Mouse (Mus musculus) adrenal gland, adult 2 months (tissue): ENCODE measurements at regions not wholly inside any gene's neighbourhood (a gene's known extent, or its start where the extent isn't known, plus 50 kb on each side); places are given as distances from the start of the nearest gene placed in this dataset.
"Not testable (repeated sequence)": the region's sequence is repeated elsewhere in the genome, so short reads cannot be mapped to it uniquely, and the experiment has no call there.

Experiments used
- DNase-seq: peaks from one replicate; pipeline ENCODE4 v3.0.0; 2021

GRCm38 (mm10) chr2:53276435-53276834 lies 84.9 kb downstream of the Arl6ip6 start:
- DNase-seq = no peak

DNA sequence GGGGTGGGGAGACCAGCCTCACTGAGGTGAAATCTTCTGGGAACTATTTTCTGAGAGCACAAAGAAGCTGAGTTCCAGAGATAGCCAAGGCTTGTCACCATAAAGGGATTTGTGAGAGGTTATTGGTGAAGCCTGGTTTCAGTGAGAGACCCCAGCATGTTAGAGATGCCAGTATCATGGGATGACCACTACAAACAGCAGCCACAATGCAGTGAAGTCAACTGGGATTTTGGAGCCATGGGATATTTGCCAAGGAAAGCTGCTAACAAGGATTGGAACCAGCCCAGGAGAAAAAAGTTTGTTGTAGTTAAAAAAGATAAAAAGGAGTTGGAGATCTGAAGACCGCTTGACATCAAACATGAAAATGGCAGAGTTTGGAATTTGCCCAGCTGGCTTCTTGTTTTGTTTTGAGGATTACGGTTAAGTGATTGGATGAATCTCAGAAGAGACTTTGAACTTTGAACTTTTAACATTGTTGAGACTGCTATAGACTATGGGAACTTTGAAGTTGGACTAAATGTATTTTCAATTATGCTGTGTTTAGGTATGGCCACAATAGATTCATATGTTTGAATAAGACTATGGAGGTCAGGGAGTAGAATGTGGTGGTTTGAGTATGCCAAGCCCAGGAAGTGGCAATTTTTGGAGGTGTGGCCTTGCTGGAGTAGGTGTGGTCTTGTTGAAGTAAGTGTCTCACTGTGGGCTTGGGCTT lies 110.3 kb downstream of the Arl6ip6 start:
- DNase-seq = no peak

DNA sequence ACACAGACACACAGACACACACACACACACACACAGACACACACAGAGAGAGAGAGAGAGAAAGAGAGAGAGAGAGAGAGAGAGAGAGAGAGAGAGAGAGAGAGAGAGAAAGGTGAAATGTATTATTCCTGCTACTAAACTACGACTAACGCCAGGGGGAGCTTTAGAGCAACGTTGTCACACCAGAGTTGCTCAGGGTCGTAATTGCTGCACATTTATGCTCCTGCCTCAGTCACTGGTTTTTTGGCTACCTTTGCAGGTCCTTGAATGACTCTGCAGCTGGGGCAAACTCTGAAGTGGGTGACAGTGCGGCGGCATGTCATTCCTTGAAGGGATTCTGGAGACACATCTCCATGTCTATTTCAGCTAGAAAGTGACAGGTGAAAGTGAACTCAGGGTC lies 139.2 kb downstream of the Arl6ip6 start:
- peak; percentile 24 for DNase-seq

DNA sequence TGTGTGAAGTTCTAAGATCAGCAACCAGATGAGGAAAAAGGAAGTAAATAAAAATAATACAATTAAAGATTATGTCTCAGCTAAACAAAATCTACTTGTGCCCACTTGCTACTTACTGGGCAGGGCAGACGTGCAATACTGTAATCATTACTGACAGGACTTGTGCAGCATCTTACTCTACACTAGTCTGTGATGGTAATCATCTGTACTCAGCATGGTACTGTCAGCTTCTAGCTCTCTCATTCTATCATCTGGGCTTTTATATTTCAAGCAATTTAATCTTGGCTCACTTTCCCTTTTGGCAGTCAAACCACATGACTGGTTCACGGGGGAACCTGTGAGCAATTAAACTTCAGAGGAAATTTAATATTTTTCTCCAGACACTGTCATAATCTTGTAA lies 167.5 kb downstream of the Arl6ip6 start:
- no peak for DNase-seq

DNA sequence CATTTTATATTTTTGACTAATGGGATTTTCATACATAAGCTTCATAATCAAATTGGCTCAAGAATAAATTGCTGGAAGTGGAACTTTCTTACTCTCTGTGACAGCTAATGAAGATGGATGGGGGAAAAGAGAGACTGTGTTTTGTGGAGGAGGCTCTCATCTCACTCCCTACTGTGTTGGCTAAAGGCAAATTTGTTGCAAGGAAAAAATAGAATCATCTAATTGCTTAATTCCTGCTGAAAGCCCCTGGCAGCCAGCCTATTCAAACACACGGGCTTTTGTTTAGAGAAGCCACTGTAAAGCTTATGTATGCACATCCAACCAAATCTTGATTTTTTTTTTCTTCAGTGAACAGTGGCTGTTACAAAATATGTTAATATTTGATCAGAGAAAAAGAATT lies 190.8 kb downstream of the Arl6ip6 start:
- peak; percentile 28 for DNase-seq

DNA sequence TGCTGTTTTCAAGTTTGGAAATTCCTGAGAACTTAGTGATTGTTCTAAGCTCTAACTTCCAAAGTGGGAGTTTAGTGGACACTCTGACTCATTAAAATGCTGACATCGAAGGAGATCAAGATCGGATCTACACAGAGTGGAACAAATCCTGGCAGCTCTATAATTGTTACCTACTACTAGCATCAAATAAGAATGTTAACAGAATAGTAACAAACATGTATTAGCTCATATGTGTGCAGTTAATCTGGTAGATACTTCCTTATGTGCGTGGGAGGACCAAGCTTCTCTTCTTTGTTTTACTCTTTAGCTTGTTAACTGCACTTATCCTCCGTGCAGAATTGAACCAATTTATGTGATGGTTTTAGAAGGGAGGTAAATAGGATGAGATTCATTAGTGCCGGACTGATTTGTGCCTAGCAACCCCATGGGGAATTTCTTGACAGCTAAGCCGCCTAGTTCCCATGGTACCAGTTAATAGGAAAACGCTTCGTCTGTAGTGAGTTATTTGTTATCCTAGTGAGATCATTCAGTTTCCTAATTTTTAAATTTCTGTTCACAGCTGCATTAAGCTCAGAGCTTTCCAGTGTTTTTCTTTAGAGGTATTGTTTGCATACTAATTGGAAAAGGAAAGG lies 193.1 kb downstream of the Arl6ip6 start:
- no peak for DNase-seq

DNA sequence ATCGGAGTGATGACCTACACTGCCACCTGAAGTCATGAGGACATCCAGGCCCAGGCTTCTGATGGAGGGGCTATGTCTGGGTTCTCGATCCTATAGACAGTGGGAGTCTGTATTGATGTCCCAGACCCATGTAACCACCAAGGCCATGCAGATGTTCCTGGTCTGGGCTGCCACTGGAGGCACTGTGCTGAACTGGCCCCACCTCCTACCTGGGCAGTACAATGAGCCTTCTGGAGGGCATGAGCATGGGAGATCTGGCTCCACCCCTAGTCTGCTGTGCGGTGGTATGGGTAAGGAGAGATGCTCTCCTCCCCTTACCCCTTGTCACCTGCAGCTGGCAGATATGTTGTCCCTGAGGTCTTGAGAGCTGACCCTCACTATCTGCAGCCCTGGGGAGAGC lies 197.1 kb downstream of the Arl6ip6 start:
- DNase-seq = no peak

GRCm38 (mm10) chr2:53414471-53414870 lies 222.9 kb downstream of the Arl6ip6 start:
- no peak for DNase-seq

DNA sequence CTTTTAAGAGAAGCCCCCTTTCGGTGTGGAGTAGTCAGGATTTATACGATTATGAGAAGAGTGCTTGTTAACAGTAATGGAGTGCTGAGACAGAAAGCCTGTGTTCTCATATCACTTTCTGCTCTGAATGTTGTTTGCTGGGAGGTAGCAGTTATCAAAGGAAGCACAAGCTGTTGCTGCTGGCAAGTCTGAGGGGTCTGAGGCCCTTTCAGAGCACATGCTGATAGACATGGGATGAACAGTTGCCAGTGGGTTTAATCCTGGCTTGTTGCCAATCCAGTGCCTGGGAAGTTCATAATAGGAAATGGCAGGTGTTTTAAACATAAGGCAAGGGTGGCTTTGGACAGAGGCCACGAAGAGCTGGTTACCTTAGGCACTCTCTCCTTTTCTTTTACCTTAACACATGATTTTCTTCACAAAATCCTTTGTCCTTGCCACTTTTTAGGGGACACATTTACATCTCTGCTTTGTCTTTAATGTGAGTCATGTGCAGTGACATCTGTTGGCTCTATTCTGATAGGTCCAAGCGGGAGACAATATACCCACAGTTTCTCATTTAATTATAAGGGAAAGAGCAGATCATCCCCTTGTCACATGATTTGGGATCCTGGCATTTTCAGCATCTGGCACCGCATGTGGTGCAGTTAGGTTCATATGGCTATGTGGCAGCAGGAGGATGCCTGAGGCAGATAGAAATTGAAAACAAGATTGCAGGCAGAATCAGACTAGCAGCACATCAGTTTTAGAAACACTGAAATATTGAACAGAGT lies 245.7 kb downstream of the Arl6ip6 start:
- no peak for DNase-seq

DNA sequence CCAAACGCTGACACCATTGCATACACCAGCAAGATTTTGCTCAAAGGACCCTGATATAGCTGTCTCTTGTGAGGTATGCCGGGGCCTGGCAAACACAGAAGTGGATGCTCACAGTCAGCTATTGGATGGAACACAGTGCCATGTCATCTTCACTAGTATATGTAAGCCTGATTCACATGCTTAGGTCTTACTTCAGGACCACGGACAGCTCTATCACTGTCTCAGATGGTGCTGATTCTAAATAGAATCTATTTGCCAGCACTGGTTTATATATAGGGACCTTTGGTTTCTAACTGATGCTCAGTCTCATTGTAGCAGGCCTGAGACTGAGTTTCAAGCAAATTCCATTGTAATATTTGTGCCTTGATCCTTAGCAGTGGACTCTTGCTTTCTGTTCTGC lies 248.8 kb downstream of the Arl6ip6 start:
- DNase-seq = peak; percentile 6

GRCm38 (mm10) chr2:53460265-53460664 lies 268.7 kb downstream of the Arl6ip6 start:
- no peak for DNase-seq

DNA sequence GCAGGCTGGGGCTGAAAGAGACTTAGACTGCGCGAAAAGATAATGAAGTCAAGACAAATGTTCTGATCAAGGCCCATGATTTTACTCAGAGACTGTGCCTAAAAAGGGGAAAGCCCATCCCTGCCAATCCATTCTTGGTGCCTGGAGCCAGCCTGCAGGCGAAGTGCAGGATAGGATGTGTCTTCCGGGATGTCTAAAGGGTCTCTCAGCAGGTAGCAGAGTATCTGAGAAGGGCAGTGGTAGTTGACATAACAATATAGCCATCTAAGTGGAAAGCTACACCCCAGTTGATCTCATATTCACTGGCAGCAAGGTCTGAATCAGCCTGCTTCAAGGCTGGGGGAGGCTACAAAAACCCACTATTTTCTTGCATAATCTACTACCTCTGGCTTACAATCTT lies 282.9 kb downstream of the Arl6ip6 start:
- DNase-seq = no peak

DNA sequence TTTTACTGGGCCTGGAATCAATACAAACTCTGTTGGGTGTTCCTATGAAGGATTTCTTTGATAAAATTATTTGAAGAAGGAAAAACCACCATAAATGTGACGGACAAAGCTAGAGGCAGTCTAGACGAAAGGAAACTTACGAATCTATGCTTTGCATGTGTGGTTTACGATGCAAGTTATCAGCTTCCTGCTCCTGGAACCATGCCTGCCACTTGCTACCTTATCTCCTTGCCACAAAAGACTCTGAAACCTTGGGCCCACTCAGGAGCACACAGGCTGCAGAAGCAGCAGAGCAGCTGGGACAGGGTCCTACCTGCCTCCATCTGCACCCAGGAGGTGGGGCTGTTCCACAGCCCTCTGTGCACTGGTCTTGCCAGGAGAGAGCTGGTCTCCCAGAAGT lies 287.5 kb downstream of the Arl6ip6 start:
- DNase-seq = not testable (repeated sequence)

DNA sequence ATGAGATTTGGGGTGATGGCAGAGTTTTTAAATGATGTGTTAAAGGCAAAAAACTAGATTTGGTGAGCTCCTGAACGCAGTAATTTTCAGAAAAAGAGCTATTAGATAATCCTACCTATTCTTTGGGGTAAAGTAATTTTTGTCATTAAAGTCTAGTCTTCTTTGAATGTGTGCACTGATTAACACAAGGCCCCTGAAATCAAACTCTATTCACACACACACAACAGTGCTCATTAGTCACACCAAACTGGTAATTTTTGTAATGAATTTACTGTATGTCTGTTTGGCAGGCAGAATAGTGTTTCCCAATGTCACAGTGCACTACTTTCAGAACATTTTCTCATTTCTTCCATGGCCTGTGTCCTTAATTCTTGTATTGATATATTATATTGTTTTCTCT lies 296.8 kb downstream of the Arl6ip6 start:
- no peak for DNase-seq

- DNase-seq = no peak
Measured at GRCm38 (mm10) chr2:53490805-53491585, 299.5 kb downstream of the Arl6ip6 start.

DNA sequence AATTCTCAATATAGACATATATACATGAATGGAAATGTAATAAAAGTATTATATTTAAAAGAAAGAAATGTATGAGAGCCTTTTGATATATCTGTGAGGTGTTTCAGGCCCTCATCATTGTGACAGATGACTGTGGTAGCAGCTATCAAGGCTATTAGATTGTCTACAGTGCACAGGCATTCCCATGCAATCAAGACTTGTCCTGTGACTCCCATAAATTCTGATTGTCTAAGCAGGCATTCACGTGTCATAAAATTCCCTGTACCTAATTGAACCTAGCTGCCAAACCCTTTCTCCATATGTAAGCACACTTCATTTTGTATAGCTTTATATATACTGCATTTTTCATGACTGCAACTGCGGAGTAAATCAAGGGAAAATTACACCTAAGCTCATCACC lies 301.3 kb downstream of the Arl6ip6 start:
- no peak for DNase-seq

DNA sequence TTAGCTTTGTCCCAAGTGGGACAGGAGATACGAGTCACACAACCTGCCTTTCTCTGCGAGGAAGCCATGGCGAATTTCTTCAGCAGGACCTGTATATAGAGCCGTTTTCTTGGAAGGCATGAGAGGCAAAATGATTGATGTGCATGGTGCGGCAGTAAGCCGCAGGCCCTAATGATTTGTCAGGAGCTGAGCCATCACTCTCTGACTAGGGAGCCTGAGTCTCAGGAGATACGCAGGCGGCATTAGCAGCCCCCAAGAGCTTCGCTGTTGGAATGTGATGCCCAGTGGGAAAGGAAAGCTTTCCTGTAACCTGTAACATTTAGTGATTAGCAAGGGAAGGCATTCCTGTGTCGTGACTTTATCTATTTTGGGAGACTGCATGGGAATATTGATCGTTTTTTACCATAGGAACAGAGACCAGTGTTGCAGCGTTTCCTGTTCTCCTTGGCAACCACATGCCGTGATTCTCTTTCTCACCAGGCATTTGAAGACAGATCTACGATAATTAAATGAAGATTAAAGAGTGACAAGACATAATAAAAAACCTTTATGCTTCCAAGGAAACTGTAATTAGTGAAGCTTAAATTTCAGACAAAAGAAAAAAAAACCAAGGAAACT lies 310.2 kb downstream of the Arl6ip6 start:
- DNase-seq = no peak

DNA sequence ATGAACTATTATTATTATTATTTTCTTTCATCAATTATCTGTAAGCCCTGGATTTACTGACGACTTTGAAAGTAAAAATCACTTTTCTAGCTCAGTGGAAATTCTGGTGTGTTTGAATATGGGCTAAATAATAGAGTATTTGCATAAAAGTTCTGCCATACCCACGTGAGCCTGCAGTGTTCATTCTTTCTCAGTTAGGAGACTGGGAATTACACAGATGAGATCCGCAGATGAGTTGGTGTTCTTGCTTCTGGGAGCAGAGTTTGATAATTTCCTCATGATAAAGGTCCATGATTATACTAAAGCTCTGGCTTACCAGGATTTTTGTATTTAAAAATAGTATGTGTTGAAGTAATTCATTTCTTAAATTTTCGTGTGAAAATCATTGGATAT lies 310.7 kb downstream of the Arl6ip6 start:
- DNase-seq = no peak

GRCm38 (mm10) chr2:53542097-53542496 lies 350.6 kb downstream of the Arl6ip6 start:
- DNase-seq = no peak

DNA sequence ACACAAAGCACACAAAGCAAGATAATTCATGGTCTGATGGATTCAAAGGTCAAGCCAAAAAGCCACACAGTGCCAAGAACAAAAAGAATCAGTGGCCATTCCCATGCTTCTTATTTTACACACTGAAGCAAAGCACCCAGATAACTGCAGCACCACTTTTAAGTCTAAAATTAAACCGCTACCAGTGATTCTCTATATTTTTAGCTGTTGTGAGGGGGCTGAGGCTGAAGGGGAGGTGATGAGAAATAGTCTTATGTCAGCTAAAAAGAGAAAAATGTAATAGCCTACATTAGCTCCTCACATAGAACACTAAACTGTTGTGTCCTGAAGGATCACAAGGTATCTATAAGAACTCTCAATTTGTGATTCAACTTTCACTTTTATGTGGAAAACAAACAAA lies 382.5 kb downstream of the Arl6ip6 start:
- DNase-seq = no peak

DNA sequence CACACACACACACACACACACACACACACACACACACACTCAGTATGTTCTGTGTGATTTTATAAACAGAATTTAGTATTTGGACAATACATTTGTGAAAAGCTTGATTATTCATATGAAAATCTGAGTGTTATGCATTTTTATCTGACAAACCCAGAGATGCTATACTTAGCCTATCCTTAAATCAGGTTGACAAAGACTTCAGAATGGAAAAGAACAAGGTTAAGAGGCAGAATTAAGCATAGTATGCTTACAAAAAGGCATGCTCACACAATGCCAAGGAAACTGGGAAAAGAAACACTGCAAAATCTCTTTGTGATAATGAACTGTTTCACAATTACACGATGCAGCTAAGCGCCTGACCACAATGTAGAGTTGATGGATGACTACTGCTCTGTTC lies 414.3 kb downstream of the Arl6ip6 start:
- DNase-seq = no peak

DNA sequence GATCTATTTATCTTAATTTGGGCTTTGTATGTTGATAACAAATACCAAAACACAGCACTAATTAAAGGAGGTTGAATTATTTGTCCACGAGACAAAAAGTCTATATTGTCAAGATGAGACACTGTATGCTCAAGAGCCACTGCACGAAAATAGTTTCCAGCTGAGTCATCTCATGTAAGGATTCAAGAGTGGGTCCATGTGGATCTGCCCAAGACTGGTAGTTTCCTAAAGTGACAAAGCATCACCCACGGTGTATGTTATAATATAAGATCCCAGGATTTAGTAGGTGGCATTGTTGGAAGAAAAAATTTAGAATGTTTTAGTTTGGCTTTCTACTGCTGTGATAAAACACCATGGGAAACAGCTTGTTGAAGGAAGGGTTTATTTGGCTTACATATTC lies 428.2 kb downstream of the Arl6ip6 start:
- no peak for DNase-seq
